Mouse (Mus musculus): ENCODE measurements around the gene Atp8b2. TPM values are rescaled to one million over a fixed set of nuclear protein-coding genes. Genes with fewer than 3 reads are reported as not detected.

Gene Atp8b2
- polyA plus RNA-seq, 1 experiment from 2014 or later = 6.2 TPM

DNA sequence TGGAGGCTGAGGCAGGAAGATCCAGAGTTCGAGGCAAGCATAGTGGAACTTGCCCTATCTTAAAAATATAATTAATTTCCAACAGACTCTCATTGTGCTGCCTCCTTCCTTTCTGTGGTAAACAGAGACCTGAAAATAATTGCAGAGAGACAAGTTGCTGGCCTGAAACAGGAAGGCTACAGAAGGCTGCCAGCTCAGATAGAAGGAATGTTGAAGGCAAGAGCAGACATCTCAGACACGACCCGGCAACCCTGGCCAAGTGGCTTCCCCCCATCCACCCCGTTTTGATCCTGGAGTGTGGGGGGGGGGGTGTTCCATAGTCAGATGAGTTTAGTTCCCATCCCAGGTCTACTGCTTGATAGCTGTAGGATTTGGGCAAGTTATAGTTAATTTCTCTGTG lies 48.6 kb downstream of the Atp8b2 start:
- ATAC-seq = no peak
- peaks cover 6% of the 10 kb centered on the region; the same call in 1 of the 2 replicates for H3K27me3 ChIP-seq (replicated peaks; ENCODE audit: control insufficient read depth, insufficient read depth, low read length)
- H3K36me3 ChIP-seq (ENCODE audit: control insufficient read depth, insufficient read depth, low read length) = no peaks in the 10 kb centered on the region
- H3K4me2 ChIP-seq (ENCODE audit: low read depth, low read length) = no peak overlapping the region
- H3K9ac ChIP-seq (ENCODE audit: low read depth, low read length) = no peak overlapping the region
- H3K9me3 ChIP-seq (ENCODE audit: control insufficient read depth, low read length) = no peaks in the 10 kb centered on the region
- 70% methylated on average over 4 of the region's 4 CpGs for WGBS
- 0 out of 2 replicates have a peak, but pooled peaks cover 15% of the 10 kb centered on the region for H3K4me1 ChIP-seq (ENCODE audit: control insufficient read depth, insufficient read depth, low read length)
- no peak overlapping the region for H3K27ac ChIP-seq (ENCODE audit: low read length)
- H3K4me3 ChIP-seq (ENCODE audit: low read length) = no peak overlapping the region

DNA sequence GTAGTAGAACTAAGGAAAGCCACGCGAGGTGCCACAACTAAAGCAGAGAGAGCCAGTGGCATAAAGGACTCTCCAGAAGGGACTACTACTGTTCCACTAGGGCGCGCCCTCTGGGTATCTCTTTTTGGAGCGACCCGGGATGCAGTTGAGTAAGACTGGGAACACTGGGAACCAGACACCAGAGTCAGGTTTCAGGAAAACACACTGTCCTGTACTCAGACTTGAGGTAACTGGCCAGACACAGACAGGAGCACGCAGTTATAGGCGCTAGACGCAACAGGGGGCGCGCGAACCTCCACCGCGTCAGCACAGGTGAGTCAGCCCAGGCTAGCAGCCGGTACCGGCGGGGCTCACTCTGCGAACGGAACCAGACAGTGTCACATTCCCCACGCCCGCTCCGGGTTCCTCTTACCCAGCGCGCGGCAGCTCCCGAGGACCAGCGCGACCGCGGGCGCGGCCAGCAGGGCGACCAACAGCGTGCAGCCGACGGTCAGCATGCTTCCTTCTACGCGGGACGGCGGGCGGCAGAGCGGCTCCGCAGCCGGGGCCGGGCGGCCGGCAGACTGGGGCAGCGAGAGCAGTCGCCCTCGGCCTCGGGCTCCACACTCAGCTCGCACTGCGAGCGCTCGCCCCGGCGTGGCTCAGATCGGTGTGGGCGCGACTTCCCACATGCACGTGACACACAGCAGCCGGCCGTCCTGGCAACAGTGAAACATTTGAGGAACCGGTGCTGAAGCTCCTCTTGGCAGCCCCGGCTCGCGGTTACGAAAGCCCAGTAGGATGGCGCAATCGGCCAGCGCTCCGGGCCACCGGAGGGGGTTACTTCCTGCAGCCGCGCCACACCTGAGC lies 50.5 kb downstream of the Atp8b2 start, which contains the start of gene Il6ra:
Il6ra (minus strand) TSS at position 654 of the 849 bp plus-strand sequence.
- Histone ChIP-seq H3K9me3 (ENCODE audit: control insufficient read depth, low read length) (no peaks in the 10 kb centered on the region), H3K27me3 (replicated peaks; ENCODE audit: control insufficient read depth, insufficient read depth, low read length) (peaks cover 6% of the 10 kb centered on the region; the same call in 1 of the 2 replicates), H3K9ac (ENCODE audit: low read depth, low read length) (peak within 1 kb of the TSS; percentile 70), H3K27ac (ENCODE audit: low read length) (peak within 1 kb of the TSS; percentile 55; the same call in 1 of the 2 replicates), H3K4me3 (ENCODE audit: low read length) (peak within 1 kb of the TSS; percentile 62), H3K36me3 (ENCODE audit: control insufficient read depth, insufficient read depth, low read length) (no peaks in the 10 kb centered on the region), H3K4me1 (ENCODE audit: control insufficient read depth, insufficient read depth, low read length) (0 out of 2 replicates have a peak, but pooled peaks cover 15% of the 10 kb centered on the region), H3K4me2 (ENCODE audit: low read depth, low read length) (peak within 1 kb of the TSS; percentile 99)
- peak; percentile 93 for ATAC-seq
- WGBS = 2% methylated on average over 75 of the region's 75 CpGs

DNA sequence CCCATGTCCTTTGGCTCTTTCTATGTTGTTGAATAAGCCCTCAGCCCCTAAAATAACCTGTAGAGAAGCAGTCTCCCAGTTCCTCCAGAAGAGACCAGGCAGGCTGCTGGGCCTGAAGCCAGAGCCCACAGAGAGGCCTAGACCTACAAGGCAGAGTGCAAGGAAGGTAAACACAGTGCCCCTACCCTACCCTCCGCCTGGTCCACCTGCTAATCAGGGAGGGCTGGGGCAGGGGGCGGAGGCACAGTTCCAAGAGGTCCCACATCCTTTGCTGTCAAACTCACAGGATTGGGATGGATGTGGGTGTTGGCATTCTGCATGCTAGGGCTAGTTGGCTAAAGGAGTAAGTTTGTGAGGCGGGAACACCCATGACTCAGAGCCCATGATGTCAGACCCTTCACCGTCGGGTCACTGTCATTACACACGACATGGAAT lies 51.2 kb downstream of the Atp8b2 start:
- Histone ChIP-seq H3K27ac (ENCODE audit: low read length) (no peak overlapping the region), H3K9me3 (ENCODE audit: control insufficient read depth, low read length) (no peaks in the 10 kb centered on the region), H3K36me3 (ENCODE audit: control insufficient read depth, insufficient read depth, low read length) (no peaks in the 10 kb centered on the region), H3K4me1 (ENCODE audit: control insufficient read depth, insufficient read depth, low read length) (0 out of 2 replicates have a peak, but pooled peaks cover 15% of the 10 kb centered on the region), H3K4me3 (ENCODE audit: low read length) (peak overlapping the region; percentile 62), H3K9ac (ENCODE audit: low read depth, low read length) (no peak overlapping the region), H3K4me2 (ENCODE audit: low read depth, low read length) (peak overlapping the region; percentile 99), H3K27me3 (replicated peaks; ENCODE audit: control insufficient read depth, insufficient read depth, low read length) (peaks cover 6% of the 10 kb centered on the region; the same call in 1 of the 2 replicates)
- no peak for ATAC-seq
- 39% methylated on average over 6 of the region's 6 CpGs for WGBS

DNA sequence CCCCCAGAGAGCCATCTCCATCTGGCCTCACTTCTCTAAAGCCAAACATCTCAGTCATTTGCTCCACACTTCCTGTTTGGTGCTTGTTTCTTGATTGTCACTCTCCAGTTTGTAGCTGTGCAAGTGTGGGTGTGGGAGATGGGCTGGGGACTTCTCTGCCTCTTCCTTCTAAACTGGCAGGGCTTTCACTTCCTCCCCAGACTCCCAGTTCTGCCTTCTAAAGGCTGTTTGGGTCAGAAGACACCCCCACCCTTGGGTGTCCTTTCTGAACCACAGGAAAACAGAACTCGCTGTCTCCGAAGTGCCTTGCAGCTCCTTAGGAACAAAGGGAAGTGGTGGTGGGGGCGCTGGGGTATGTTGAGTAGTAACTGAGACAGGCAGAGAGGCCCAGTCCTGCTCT lies 52.1 kb downstream of the Atp8b2 start:
- Histone ChIP-seq H3K9ac (ENCODE audit: low read depth, low read length) (no peak overlapping the region), H3K4me1 (ENCODE audit: control insufficient read depth, insufficient read depth, low read length) (0 out of 2 replicates have a peak, but pooled peaks cover 15% of the 10 kb centered on the region), H3K36me3 (ENCODE audit: control insufficient read depth, insufficient read depth, low read length) (no peaks in the 10 kb centered on the region), H3K9me3 (ENCODE audit: control insufficient read depth, low read length) (no peaks in the 10 kb centered on the region), H3K27ac (ENCODE audit: low read length) (no peak overlapping the region), H3K27me3 (replicated peaks; ENCODE audit: control insufficient read depth, insufficient read depth, low read length) (peaks cover 6% of the 10 kb centered on the region; the same call in 1 of the 2 replicates), H3K4me2 (ENCODE audit: low read depth, low read length) (no peak overlapping the region), H3K4me3 (ENCODE audit: low read length) (no peak overlapping the region)
- ATAC-seq = no peak
- 87% methylated on average over 3 of the region's 3 CpGs for WGBS

DNA sequence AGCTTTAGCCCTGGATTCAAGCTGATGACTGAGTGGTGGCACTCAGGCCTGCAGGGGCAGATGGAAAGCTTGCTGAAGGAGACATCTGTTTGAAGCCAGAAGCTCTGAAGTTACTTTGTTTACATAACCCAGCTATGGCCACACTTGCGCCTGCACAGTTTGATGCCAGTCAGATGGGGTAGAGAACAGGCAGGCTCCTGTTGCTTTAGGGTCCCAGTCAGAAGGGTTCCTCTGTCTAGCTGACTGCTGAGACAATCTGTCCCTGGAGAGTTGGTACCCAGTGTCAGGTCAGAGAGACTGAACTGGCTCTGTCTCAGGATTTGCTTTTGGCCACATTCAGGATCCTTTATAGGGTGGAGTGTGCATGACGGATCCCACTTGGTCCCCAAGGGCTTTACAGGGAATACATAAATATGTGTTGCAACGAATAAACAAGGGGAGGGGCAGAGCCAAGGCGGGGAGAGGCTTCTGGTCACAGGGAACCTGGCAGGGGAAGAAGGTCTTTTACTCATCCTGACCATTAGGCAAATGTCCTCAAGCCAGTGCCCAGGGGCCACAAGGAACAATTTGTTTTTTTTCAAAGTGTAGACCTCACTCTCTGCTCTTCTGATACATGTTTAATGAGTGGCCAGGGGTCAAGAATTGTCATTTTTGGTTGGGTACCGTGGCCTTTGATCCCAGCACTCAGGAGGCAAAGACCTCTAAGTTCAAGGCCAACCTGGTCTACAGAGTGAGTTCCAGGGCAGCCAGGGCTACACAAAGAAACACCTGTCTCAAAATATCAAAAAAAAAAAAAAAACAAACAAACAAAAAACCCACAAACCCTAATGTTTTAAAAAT lies 53.4 kb downstream of the Atp8b2 start:
- Histone ChIP-seq H3K9me3 (ENCODE audit: control insufficient read depth, low read length) (no peaks in the 10 kb centered on the region), H3K27ac (ENCODE audit: low read length) (no peak overlapping the region), H3K9ac (ENCODE audit: low read depth, low read length) (no peak overlapping the region), H3K4me3 (ENCODE audit: low read length) (no peak overlapping the region), H3K4me1 (ENCODE audit: control insufficient read depth, insufficient read depth, low read length) (0 out of 2 replicates have a peak, but pooled peaks cover 15% of the 10 kb centered on the region), H3K4me2 (ENCODE audit: low read depth, low read length) (no peak overlapping the region), H3K27me3 (replicated peaks; ENCODE audit: control insufficient read depth, insufficient read depth, low read length) (peaks cover 6% of the 10 kb centered on the region; the same call in 1 of the 2 replicates), H3K36me3 (ENCODE audit: control insufficient read depth, insufficient read depth, low read length) (no peaks in the 10 kb centered on the region)
- WGBS = 54% methylated on average over 5 of the region's 5 CpGs
- ATAC-seq = no peak

DNA sequence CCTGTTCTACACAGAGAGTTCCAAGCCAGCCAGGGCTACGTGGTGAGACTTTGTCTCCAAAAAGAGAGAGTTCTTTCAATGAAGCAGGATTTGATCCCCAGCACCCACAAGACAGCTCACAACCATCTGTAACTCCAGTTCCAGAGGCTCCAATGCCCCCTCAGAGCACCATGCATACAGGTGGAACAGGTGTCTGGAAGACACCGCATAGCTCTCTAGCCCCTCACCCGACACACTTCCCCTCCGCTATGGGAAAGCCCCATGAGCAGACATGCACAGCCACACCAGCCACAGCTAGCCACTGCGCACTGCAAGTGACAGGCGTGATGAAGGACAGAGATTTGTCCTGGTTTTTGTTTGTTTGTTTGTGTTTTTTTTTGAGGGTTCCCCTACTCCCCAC lies 54.5 kb downstream of the Atp8b2 start:
- ATAC-seq = no peak
- WGBS = 84% methylated on average over 6 of the region's 6 CpGs
- 0 out of 2 replicates have a peak, but pooled peaks cover 2% of the 10 kb centered on the region for H3K27me3 ChIP-seq (replicated peaks; ENCODE audit: control insufficient read depth, insufficient read depth, low read length)

DNA sequence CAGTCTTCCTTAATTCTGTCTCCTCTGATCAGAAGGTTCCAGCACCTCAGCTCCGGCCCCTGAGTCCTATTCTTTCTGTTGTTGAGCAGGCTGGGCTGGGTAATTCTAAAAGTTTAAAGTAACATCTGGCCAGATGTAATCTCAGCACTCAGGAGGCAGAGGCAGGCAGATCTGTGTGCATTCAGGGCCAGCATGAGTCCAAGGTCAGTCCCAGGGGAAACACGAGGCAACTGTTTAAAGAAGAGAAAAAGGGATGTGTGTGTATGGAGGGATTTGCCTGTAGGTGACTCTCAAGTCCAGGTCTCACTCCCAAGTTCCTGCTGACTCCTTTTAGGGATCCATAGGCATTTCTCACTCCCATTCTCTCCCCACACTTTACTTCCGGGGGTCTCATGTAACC lies 55.5 kb downstream of the Atp8b2 start:
- Histone ChIP-seq H3K27ac (ENCODE audit: low read length) (no peak overlapping the region), H3K4me3 (ENCODE audit: low read length) (no peak overlapping the region), H3K9me3 (ENCODE audit: control insufficient read depth, low read length) (no peaks in the 10 kb centered on the region), H3K36me3 (ENCODE audit: control insufficient read depth, insufficient read depth, low read length) (no peaks in the 10 kb centered on the region), H3K4me1 (ENCODE audit: control insufficient read depth, insufficient read depth, low read length) (0 out of 2 replicates have a peak, but pooled peaks cover 8% of the 10 kb centered on the region), H3K9ac (ENCODE audit: low read depth, low read length) (no peak overlapping the region), H3K27me3 (replicated peaks; ENCODE audit: control insufficient read depth, insufficient read depth, low read length) (0 out of 2 replicates have a peak, but pooled peaks cover 2% of the 10 kb centered on the region), H3K4me2 (ENCODE audit: low read depth, low read length) (no peak overlapping the region)
- WGBS = 76% methylated on average over 3 of the region's 3 CpGs
- no peak for ATAC-seq

More for the DNA sequence above, 54.5 kb downstream of the Atp8b2 start:
- Histone ChIP-seq H3K36me3 (ENCODE audit: control insufficient read depth, insufficient read depth, low read length) (no peaks in the 10 kb centered on the region), H3K4me2 (ENCODE audit: low read depth, low read length) (no peak overlapping the region), H3K4me3 (ENCODE audit: low read length) (no peak overlapping the region), H3K4me1 (ENCODE audit: control insufficient read depth, insufficient read depth, low read length) (0 out of 2 replicates have a peak, but pooled peaks cover 15% of the 10 kb centered on the region), H3K27ac (ENCODE audit: low read length) (no peak overlapping the region), H3K9ac (ENCODE audit: low read depth, low read length) (no peak overlapping the region), H3K9me3 (ENCODE audit: control insufficient read depth, low read length) (no peaks in the 10 kb centered on the region)

DNA sequence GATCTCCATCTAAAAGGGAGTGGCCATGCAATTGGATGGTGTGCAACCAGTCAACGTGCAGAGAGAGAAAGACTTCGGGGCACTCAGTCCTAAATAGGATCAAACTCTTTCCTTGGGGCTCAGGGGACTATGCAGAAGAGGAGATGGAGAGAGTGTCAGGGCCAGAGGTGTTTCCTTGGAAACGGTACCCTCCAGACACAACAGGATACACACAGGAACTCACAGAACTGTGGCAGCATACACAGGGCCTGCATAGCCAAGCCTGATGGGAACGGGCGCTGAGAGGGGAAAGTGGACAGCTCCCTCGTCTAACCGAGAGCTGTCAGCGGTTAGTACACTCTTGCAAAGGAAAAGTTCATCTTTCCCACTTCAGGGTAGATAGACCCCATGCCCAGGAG lies 63.8 kb downstream of the Atp8b2 start:
- H3K27ac ChIP-seq (ENCODE audit: low read length) = peak overlapping the region; percentile 21; the same call in 1 of the 2 replicates
- ATAC-seq = no peak
- 71% methylated on average over 8 of the region's 8 CpGs for WGBS
- no peaks in the 10 kb centered on the region for H3K4me1 ChIP-seq (ENCODE audit: control insufficient read depth, insufficient read depth, low read length)
- H3K36me3 ChIP-seq (ENCODE audit: control insufficient read depth, insufficient read depth, low read length) = no peaks in the 10 kb centered on the region
- H3K27me3 ChIP-seq (replicated peaks; ENCODE audit: control insufficient read depth, insufficient read depth, low read length) = no peaks in the 10 kb centered on the region
- H3K9ac ChIP-seq (ENCODE audit: low read depth, low read length) = no peak overlapping the region
- H3K4me3 ChIP-seq (ENCODE audit: low read length) = no peak overlapping the region
- H3K9me3 ChIP-seq (ENCODE audit: control insufficient read depth, low read length) = no peaks in the 10 kb centered on the region
- no peak overlapping the region for H3K4me2 ChIP-seq (ENCODE audit: low read depth, low read length)
